Mouse (Mus musculus) embryonic fibroblast, embryonic 13.5 days (primary cell): ENCODE data around the gene Aurka. TPM values are rescaled to one million over a fixed set of nuclear protein-coding genes. Genes with fewer than 3 reads are reported as not detected.

ENCODE experiments used
- H3K27ac ChIP-seq: 2 replicates; pipeline ENCODE4 v1.5.1; 2012; ENCODE audit warnings: low read length, control low read depth, inconsistent platforms; ENCODE audit not compliant: insufficient read depth
- H3K4me1 ChIP-seq: 2 replicates; pipeline ENCODE4 v1.6.1; 2011; ENCODE audit warnings: low read length; ENCODE audit not compliant: control insufficient read depth, insufficient read depth
- H3K4me3 ChIP-seq: 2 replicates; pipeline ENCODE4 v1.5.1; 2011; ENCODE audit warnings: mild to moderate bottlenecking, control low read depth, low read length; ENCODE audit not compliant: insufficient read depth
- CTCF ChIP-seq: IDR thresholded peaks from 2 replicates; pipeline ENCODE4 v1.5.1; 2011; ENCODE audit warnings: mild to moderate bottlenecking, control low read depth, low read length, moderate library complexity, borderline replicate concordance; ENCODE audit not compliant: insufficient read depth
- POLR2A ChIP-seq: IDR thresholded peaks from 2 replicates; pipeline ENCODE4 v1.6.1; 2011; ENCODE audit warnings: low read depth, mild to moderate bottlenecking, control low read depth, low read length, moderate library complexity
- polyA plus RNA-seq: library from polyadenylated mRNA; stranded (reverse); fragments of >200 nt; gene quantifications from 2 replicates; pipeline ENCODE4 v1.2.4, GENCODE M21; 2011; ENCODE audit warnings: low read depth; ENCODE audit not compliant: missing spikeins, insufficient read length

Aurka gene
- polyA plus RNA-seq, 1 experiment, result 35.5 TPM

DNA sequence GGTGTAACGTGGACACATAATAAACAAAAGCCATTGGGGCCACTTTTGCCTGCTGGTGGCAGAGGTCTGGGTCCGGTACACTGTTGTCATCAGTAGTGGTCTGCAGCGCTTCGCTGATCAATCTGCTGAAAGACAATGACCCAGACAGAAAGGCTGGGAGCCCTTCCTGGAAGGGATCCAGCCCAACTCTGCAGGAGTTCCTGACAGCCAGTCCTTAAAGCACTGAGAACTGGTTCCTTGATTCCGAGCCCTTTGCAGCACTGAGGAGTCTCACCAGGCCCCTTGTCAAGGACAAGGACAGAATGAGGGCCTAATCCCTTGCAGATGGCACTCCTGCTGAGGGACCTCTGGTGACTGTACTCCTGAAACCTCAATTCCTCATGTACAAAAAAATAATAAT, 28.7 kb downstream of the Aurka start:
- H3K27ac ChIP-seq, result no peak overlapping the region
- no peaks in the 10 kb centered on the region for H3K4me1 ChIP-seq
- no peak overlapping the region for H3K4me3 ChIP-seq
- no peak for TF ChIP-seq CTCF

DNA sequence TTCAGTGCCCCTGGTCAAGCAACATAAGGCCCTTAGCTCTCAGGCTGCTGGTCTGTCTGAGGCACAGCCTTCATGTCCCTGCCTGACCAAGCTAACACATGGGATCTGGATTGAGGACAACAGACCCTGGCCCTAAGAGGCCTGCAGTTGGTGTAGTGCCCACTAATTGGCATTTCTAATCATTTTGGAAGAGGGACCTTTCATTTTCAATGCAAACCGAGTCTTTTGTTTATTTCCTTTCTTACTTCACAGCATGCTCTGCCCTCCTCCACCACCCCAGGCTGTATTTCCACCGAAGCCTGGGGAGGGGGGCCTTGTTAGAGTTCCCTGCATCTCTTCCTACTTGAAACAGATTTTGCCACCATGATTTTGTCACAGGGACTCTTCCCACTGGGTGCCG, 29.4 kb downstream of the Aurka start:
- no peak for TF ChIP-seq CTCF
- TF ChIP-seq POLR2A, result no peak
- Histone ChIP-seq H3K27ac (no peak overlapping the region), H3K4me1 (no peaks in the 10 kb centered on the region), H3K4me3 (no peak overlapping the region)

- Histone ChIP-seq H3K4me3 (no peak overlapping the region), H3K4me1 (no peaks in the 10 kb centered on the region), H3K27ac (no peak overlapping the region)
- no peak for TF ChIP-seq POLR2A
- no peak for TF ChIP-seq CTCF
These were observed 32.0 kb downstream of the Aurka start for GRCm38 (mm10) chr2:172338206-172338942.

- Histone ChIP-seq H3K27ac (no peak overlapping the region), H3K4me3 (no peak overlapping the region), H3K4me1 (no peaks in the 10 kb centered on the region)
- no peak for TF ChIP-seq POLR2A
- peak; percentile 82 for TF ChIP-seq CTCF
These were observed 41.2 kb downstream of the Aurka start for GRCm38 (mm10) chr2:172329179-172329578.

GRCm38 (mm10) chr2:172328248-172328647, 42.1 kb downstream of the Aurka start:
- Histone ChIP-seq H3K4me3 (no peak overlapping the region), H3K27ac (no peak overlapping the region), H3K4me1 (no peaks in the 10 kb centered on the region)
- TF ChIP-seq CTCF, result no peak
- TF ChIP-seq POLR2A, result no peak

- no peak overlapping the region for H3K4me3 ChIP-seq
- TF ChIP-seq CTCF, result no peak
- no peak for TF ChIP-seq POLR2A
- no peak overlapping the region for H3K27ac ChIP-seq
- H3K4me1 ChIP-seq, result no peaks in the 10 kb centered on the region
These were observed 49.5 kb downstream of the Aurka start for GRCm38 (mm10) chr2:172320878-172321277.

DNA sequence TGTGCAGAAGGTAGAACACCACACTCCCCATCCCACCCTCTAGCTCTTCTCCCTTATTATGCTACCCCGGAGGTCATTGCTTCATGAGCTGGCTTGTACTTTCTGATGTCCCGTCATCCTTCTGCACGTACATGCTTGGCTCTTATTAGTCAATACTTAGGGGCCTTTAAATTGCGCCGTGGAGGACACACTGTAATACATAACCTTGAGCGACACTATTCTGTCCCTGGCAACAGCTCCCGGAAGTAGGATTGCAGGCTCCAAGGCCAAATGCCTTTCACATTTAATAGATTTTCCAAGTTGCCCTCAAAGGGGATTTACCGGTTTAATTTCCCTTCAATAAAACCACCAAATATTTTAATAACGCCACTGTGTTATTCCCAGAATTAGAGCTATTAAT, 58.6 kb downstream of the Aurka start:
- no peak overlapping the region for H3K27ac ChIP-seq
- TF ChIP-seq CTCF (no peak), POLR2A (no peak)
- no peaks in the 10 kb centered on the region for H3K4me1 ChIP-seq
- H3K4me3 ChIP-seq, result no peak overlapping the region

DNA sequence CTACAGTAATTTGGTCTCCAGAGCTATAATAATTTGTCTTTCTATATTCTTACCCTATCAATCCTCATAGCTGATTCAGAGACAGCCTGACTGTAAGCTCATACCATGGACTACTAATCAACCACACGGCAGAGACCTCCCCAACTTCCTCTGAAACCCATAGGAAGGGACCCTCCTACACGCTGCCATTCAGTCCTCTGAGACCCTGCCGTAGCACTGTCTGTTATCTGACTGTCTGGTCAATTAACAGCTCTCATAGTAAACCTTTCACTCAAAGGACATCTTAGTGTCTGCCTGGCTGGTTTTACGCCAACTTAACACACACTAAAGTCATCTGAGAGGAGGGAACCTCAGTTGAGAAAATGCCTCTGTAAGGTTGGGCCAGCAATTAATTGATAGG, 63.8 kb downstream of the Aurka start:
- Histone ChIP-seq H3K27ac (no peak overlapping the region), H3K4me1 (no peaks in the 10 kb centered on the region), H3K4me3 (no peak overlapping the region)
- TF ChIP-seq POLR2A (no peak), CTCF (no peak)

Other genes with a start within 250 kb of the Aurka start
- 0.19 TPM in 1 of 2 replicates, not detected in the other for gene Mc3r, start 122.0 kb downstream of the Aurka start, polyA plus RNA-seq
- 10.6 and 11.8 TPM in 2 replicates for gene Fam210b, start 25.0 kb downstream of the Aurka start, polyA plus RNA-seq
- gene Cstf1, start 146 bp upstream of the Aurka start, polyA plus RNA-seq, result 30.4 and 30.9 TPM in 2 replicates
- 1.3 and 1.8 TPM in 2 replicates for gene Cass4, start 23.3 kb upstream of the Aurka start, polyA plus RNA-seq
- gene Rtf2, start 70.0 kb upstream of the Aurka start, polyA plus RNA-seq, result 40.9 and 51.9 TPM in 2 replicates
- not detected in 2 replicates for gene Gcnt7, start 88.1 kb upstream of the Aurka start, polyA plus RNA-seq
- 0.72 TPM in 1 of 2 replicates, not detected in the other for gene Fam209, start 102.0 kb upstream of the Aurka start, polyA plus RNA-seq
- not detected in 2 replicates for gene Tfap2c, start 179.1 kb upstream of the Aurka start, polyA plus RNA-seq